Mouse (Mus musculus) heart, postnatal 25 days (tissue): ENCODE measurements around the gene Arx. TPM values are rescaled to one million over a fixed set of nuclear protein-coding genes. Genes with fewer than 3 reads are reported as not detected.

Source experiments
- DNase-seq: peaks from one replicate; pipeline ENCODE4 v3.0.0; 2022; ENCODE audit warnings: low spot score
- intact Hi-C: fragments of 180-260 bp; cut with DNase I; formaldehyde crosslinking; loops from one replicate; pipeline ENCODE4 v1.15.1; 2025
- total RNA-seq, 2 experiments: library from RNA; stranded (reverse); gene quantifications; 2 replicates each; pipeline ENCODE4 v1.2.3; 2021

Arx gene
- total RNA-seq, 2 experiments from 2014 or later, result 0.10 TPM; not detected in 1

DNA sequence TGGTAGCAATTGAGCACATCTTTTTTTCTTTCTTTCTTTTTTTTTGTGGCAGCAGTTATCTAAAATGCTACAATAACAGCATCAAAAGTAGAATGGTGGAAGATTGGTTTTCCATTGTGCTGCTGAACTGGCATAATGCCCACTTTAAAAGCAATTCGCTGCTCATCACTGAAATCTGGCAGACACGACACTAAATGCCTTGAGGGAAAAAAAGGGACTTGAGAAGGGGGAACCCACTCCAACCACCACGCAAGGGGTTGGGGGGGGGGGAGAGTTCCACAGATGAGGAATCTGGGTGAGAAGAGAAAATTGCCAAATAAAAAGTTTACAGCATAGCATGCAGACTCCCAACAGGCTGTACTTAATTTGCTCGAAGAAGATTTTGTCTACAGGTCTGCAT lies 31.3 kb downstream of the Arx start:
- DNase-seq, result no peak
- intact Hi-C loops, result no loop called here

DNA sequence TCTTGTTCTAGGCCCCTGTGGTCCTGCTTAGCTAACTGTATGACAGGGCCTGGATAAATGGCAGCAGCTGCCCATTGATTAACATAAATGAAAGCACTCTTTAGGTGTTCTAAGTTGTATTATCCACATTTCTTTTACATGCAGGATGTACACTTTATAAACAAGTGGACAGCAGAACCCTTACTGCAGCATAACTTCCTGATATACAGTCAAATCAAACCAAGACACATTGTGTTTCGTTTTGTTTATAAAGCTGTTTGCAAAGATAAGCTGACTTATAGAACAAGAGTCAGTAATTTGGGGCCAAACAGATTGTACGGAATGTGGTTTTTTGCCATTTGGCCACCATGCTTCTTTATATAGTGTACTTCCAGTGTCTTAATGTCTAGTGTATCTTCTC lies 33.7 kb downstream of the Arx start:
- no peak for DNase-seq
- intact Hi-C loops, result no loop called here

- intact Hi-C loops, result no loop called here
- no peak for DNase-seq
Measured at GRCm38 (mm10) chrX:93321336-93321735, 35.1 kb downstream of the Arx start.
